Mouse (Mus musculus): ENCODE measurements around the gene Ahdc1. TPM values are rescaled to one million over a fixed set of nuclear protein-coding genes. Genes with fewer than 3 reads are reported as not detected.

Ahdc1 gene
- polyA plus RNA-seq, 1 experiment from 2014 or later = 4.9 TPM

- WGBS = 24% methylated on average over 15 of the region's 16 CpGs
- H3K27ac ChIP-seq (ENCODE audit: low read depth, low read length) = no peak overlapping the region
- no peaks in the 10 kb centered on the region for H3K9me3 ChIP-seq (ENCODE audit: control insufficient read depth, low read length)
- H3K4me1 ChIP-seq (ENCODE audit: control insufficient read depth, insufficient read depth, low read length) = peaks cover 2% of the 10 kb centered on the region; the same call in 1 of the 2 replicates
- no peak overlapping the region for H3K4me3 ChIP-seq (ENCODE audit: low read depth, low read length)
- no peaks in the 10 kb centered on the region for H3K27me3 ChIP-seq (ENCODE audit: control insufficient read depth, insufficient read depth, low read length)
- DNase-seq (ENCODE audit: low spot score, missing footprints) (no peak), ATAC-seq (ENCODE audit: low FRiP score) (no peak)
- H3K9ac ChIP-seq (ENCODE audit: low read length) = no peak overlapping the region
- no peaks in the 10 kb centered on the region for H3K36me3 ChIP-seq (ENCODE audit: control insufficient read depth, insufficient read depth, low read length)
- H3K4me2 ChIP-seq = no peak overlapping the region
Measured at GRCm38 (mm10) chr4:133103525-133104193, 92.6 kb downstream of the Ahdc1 start.

GRCm38 (mm10) chr4:133104194-133104569, 93.1 kb downstream of the Ahdc1 start:
- 29% methylated on average over 10 of the region's 10 CpGs for WGBS
- Histone ChIP-seq H3K4me2 (no peak overlapping the region), H3K4me1 (ENCODE audit: control insufficient read depth, insufficient read depth, low read length) (peaks cover 2% of the 10 kb centered on the region; the same call in 1 of the 2 replicates), H3K4me3 (ENCODE audit: low read depth, low read length) (no peak overlapping the region), H3K36me3 (ENCODE audit: control insufficient read depth, insufficient read depth, low read length) (no peaks in the 10 kb centered on the region), H3K9ac (ENCODE audit: low read length) (no peak overlapping the region), H3K9me3 (ENCODE audit: control insufficient read depth, low read length) (no peaks in the 10 kb centered on the region), H3K27ac (ENCODE audit: low read depth, low read length) (no peak overlapping the region), H3K27me3 (ENCODE audit: control insufficient read depth, insufficient read depth, low read length) (no peaks in the 10 kb centered on the region)
- DNase-seq (ENCODE audit: low spot score, missing footprints) = no peak
- no peak for ATAC-seq (ENCODE audit: low FRiP score)

- DNase-seq (ENCODE audit: low spot score, missing footprints) (no peak), ATAC-seq (ENCODE audit: low FRiP score) (no peak)
- Histone ChIP-seq H3K27ac (ENCODE audit: low read depth, low read length) (no peak overlapping the region), H3K4me1 (ENCODE audit: control insufficient read depth, insufficient read depth, low read length) (peaks cover 2% of the 10 kb centered on the region; the same call in 1 of the 2 replicates), H3K4me2 (no peak overlapping the region), H3K36me3 (ENCODE audit: control insufficient read depth, insufficient read depth, low read length) (no peaks in the 10 kb centered on the region), H3K27me3 (ENCODE audit: control insufficient read depth, insufficient read depth, low read length) (no peaks in the 10 kb centered on the region), H3K9me3 (ENCODE audit: control insufficient read depth, low read length) (no peaks in the 10 kb centered on the region), H3K4me3 (ENCODE audit: low read depth, low read length) (no peak overlapping the region), H3K9ac (ENCODE audit: low read length) (no peak overlapping the region)
- WGBS = 93% methylated on average over 7 of the region's 7 CpGs
Measured at GRCm38 (mm10) chr4:133106691-133107090, 95.6 kb downstream of the Ahdc1 start.

- no peak overlapping the region for H3K4me3 ChIP-seq (ENCODE audit: low read depth, low read length)
- H3K27me3 ChIP-seq (ENCODE audit: control insufficient read depth, insufficient read depth, low read length) = no peaks in the 10 kb centered on the region
- 58% methylated on average over 13 of the region's 13 CpGs for WGBS
- no peak overlapping the region for H3K27ac ChIP-seq (ENCODE audit: low read depth, low read length)
- DNase-seq (ENCODE audit: low spot score, missing footprints) (no peak), ATAC-seq (ENCODE audit: low FRiP score) (no peak)
- no peak overlapping the region for H3K9ac ChIP-seq (ENCODE audit: low read length)
- no peaks in the 10 kb centered on the region for H3K36me3 ChIP-seq (ENCODE audit: control insufficient read depth, insufficient read depth, low read length)
- H3K9me3 ChIP-seq (ENCODE audit: control insufficient read depth, low read length) = no peaks in the 10 kb centered on the region
- H3K4me2 ChIP-seq = no peak overlapping the region
- peaks cover 2% of the 10 kb centered on the region; the same call in 1 of the 2 replicates for H3K4me1 ChIP-seq (ENCODE audit: control insufficient read depth, insufficient read depth, low read length)
Measured at GRCm38 (mm10) chr4:133107788-133108281, 96.8 kb downstream of the Ahdc1 start.

GRCm38 (mm10) chr4:133108481-133109334, 97.6 kb downstream of the Ahdc1 start:
- Histone ChIP-seq H3K4me3 (ENCODE audit: low read depth, low read length) (no peak overlapping the region), H3K9ac (ENCODE audit: low read length) (no peak overlapping the region), H3K27ac (ENCODE audit: low read depth, low read length) (no peak overlapping the region), H3K27me3 (ENCODE audit: control insufficient read depth, insufficient read depth, low read length) (no peaks in the 10 kb centered on the region), H3K4me2 (no peak overlapping the region), H3K9me3 (ENCODE audit: control insufficient read depth, low read length) (no peaks in the 10 kb centered on the region), H3K36me3 (ENCODE audit: control insufficient read depth, insufficient read depth, low read length) (no peaks in the 10 kb centered on the region), H3K4me1 (ENCODE audit: control insufficient read depth, insufficient read depth, low read length) (peaks cover 2% of the 10 kb centered on the region; the same call in 1 of the 2 replicates)
- ATAC-seq (ENCODE audit: low FRiP score) = no peak
- no peak for DNase-seq (ENCODE audit: low spot score, missing footprints)
- 75% methylated on average over 13 of the region's 13 CpGs for WGBS

GRCm38 (mm10) chr4:133109335-133109801, 98.3 kb downstream of the Ahdc1 start:
- H3K27ac ChIP-seq (ENCODE audit: low read depth, low read length) = no peak overlapping the region
- no peak overlapping the region for H3K4me2 ChIP-seq
- no peaks in the 10 kb centered on the region for H3K9me3 ChIP-seq (ENCODE audit: control insufficient read depth, low read length)
- H3K9ac ChIP-seq (ENCODE audit: low read length) = no peak overlapping the region
- H3K27me3 ChIP-seq (ENCODE audit: control insufficient read depth, insufficient read depth, low read length) = no peaks in the 10 kb centered on the region
- no peak for ATAC-seq (ENCODE audit: low FRiP score)
- WGBS = 77% methylated on average over 5 of the region's 5 CpGs
- no peaks in the 10 kb centered on the region for H3K36me3 ChIP-seq (ENCODE audit: control insufficient read depth, insufficient read depth, low read length)
- no peaks in the 10 kb centered on the region for H3K4me1 ChIP-seq (ENCODE audit: control insufficient read depth, insufficient read depth, low read length)
- DNase-seq (ENCODE audit: low spot score, missing footprints) = no peak
- H3K4me3 ChIP-seq (ENCODE audit: low read depth, low read length) = no peak overlapping the region

- whole genome bisulfite sequencing = 81% methylated on average over 13 of the region's 13 CpGs
- no peaks in the 10 kb centered on the region for H3K9me3 ChIP-seq (ENCODE audit: control insufficient read depth, low read length)
- no peaks in the 10 kb centered on the region for H3K36me3 ChIP-seq (ENCODE audit: control insufficient read depth, insufficient read depth, low read length)
- peaks cover 1% of the 10 kb centered on the region; the same call in 1 of the 2 replicates for H3K4me1 ChIP-seq (ENCODE audit: control insufficient read depth, insufficient read depth, low read length)
- DNase-seq (ENCODE audit: low spot score, missing footprints) = peak; percentile 80
- no peak overlapping the region for H3K27ac ChIP-seq (ENCODE audit: low read depth, low read length)
- no peaks in the 10 kb centered on the region for H3K27me3 ChIP-seq (ENCODE audit: control insufficient read depth, insufficient read depth, low read length)
- no peak overlapping the region for H3K4me3 ChIP-seq (ENCODE audit: low read depth, low read length)
- no peak overlapping the region for H3K4me2 ChIP-seq
- H3K9ac ChIP-seq (ENCODE audit: low read length) = no peak overlapping the region
- no peak for ATAC-seq (ENCODE audit: low FRiP score)
Measured at GRCm38 (mm10) chr4:133112175-133112838, 101.2 kb downstream of the Ahdc1 start.

GRCm38 (mm10) chr4:133113351-133113882, 102.4 kb downstream of the Ahdc1 start:
- WGBS = 58% methylated on average over 6 of the region's 6 CpGs
- Histone ChIP-seq H3K4me2 (no peak overlapping the region), H3K9me3 (ENCODE audit: control insufficient read depth, low read length) (no peaks in the 10 kb centered on the region), H3K27ac (ENCODE audit: low read depth, low read length) (no peak overlapping the region), H3K27me3 (ENCODE audit: control insufficient read depth, insufficient read depth, low read length) (no peaks in the 10 kb centered on the region), H3K36me3 (ENCODE audit: control insufficient read depth, insufficient read depth, low read length) (no peaks in the 10 kb centered on the region), H3K9ac (ENCODE audit: low read length) (no peak overlapping the region), H3K4me3 (ENCODE audit: low read depth, low read length) (no peak overlapping the region), H3K4me1 (ENCODE audit: control insufficient read depth, insufficient read depth, low read length) (peaks cover 8% of the 10 kb centered on the region; the same call in 1 of the 2 replicates)
- DNase-seq (ENCODE audit: low spot score, missing footprints) = peak; percentile 67
- ATAC-seq (ENCODE audit: low FRiP score) = no peak
